In genomic region chr13:62877247-62877646, GRCm38 (mm10) we compare ENCODE assay signal across 19 mouse cellular contexts. TPM values are rescaled to one million over a fixed set of nuclear protein-coding genes. Genes with fewer than 3 reads are reported as not detected.
A peak's percentile ranks its signal among the peaks of the same experiment; 100 is the strongest.
DNase-seq lines count a peak whose midpoint lies in the region; ATAC-seq lines count a peak whose summit lies in the region.
"Had no signal": no experiment of that assay in that cellular context is flagged by ENCODE, and none has a peak within 500 bp of the region (broad histone marks: within the 10 kb centered on the region; RNA-seq: fewer than 3 reads in every experiment).

No protein-coding gene starts in this region.

- 12% methylated on average over 5 of the region's 5 CpGs for WGBS in heart, embryonic 15.5 days
- 10% methylated on average over 5 of the region's 5 CpGs for WGBS in midbrain, embryonic 11.5 days
- WGBS in midbrain, embryonic 15.5 days, result 9% methylated on average over 5 of the region's 5 CpGs
- 12% methylated on average over 5 of the region's 5 CpGs for WGBS in kidney, embryonic 16.5 days
- WGBS in stomach, embryonic 14.5 days, result 15% methylated on average over 5 of the region's 5 CpGs

- intact Hi-C loops in heart, postnatal 25 days (cut with DNase I), result no loop called here

- H3K27ac ChIP-seq in heart, embryonic 15.5 days, result no peak overlapping the region
- H3K27ac ChIP-seq in midbrain, embryonic 11.5 days (ENCODE audit: low read depth, low read length), result no peak overlapping the region
- no peak overlapping the region for H3K27ac ChIP-seq in midbrain, embryonic 15.5 days
- no peak overlapping the region for H3K27ac ChIP-seq in kidney, embryonic 16.5 days (ENCODE audit: low read length)
- H3K27ac ChIP-seq in stomach, embryonic 14.5 days (ENCODE audit: low read length), result no peak overlapping the region
- H3K27ac ChIP-seq: forebrain, embryonic 10.5 days; heart, adult 2 months; limb, embryonic 12.5 days had no signal

- no peaks in the 10 kb centered on the region for H3K27me3 ChIP-seq in heart, embryonic 15.5 days
- no peaks in the 10 kb centered on the region for H3K27me3 ChIP-seq in midbrain, embryonic 11.5 days (ENCODE audit: control insufficient read depth, insufficient read depth, low read length)
- H3K27me3 ChIP-seq in midbrain, embryonic 15.5 days (replicated peaks), result no peaks in the 10 kb centered on the region
- no peaks in the 10 kb centered on the region for H3K27me3 ChIP-seq in kidney, embryonic 16.5 days (ENCODE audit: insufficient read depth, low read length)
- no peaks in the 10 kb centered on the region for H3K27me3 ChIP-seq in stomach, embryonic 14.5 days (ENCODE audit: control insufficient read depth, insufficient read depth, low read length)
- H3K27me3 ChIP-seq: limb, embryonic 12.5 days had no signal

- H3K4me1 ChIP-seq in heart, embryonic 15.5 days (replicated peaks), result no peaks in the 10 kb centered on the region
- H3K4me1 ChIP-seq in midbrain, embryonic 11.5 days (ENCODE audit: control insufficient read depth, insufficient read depth, low read length), result no peaks in the 10 kb centered on the region
- no peaks in the 10 kb centered on the region for H3K4me1 ChIP-seq in midbrain, embryonic 15.5 days
- peaks cover 8% of the 10 kb centered on the region; the same call in 1 of the 2 replicates for H3K4me1 ChIP-seq in kidney, embryonic 16.5 days (ENCODE audit: insufficient read depth, low read length)
- H3K4me1 ChIP-seq in stomach, embryonic 14.5 days (ENCODE audit: control insufficient read depth, insufficient read depth, low read length), result no peaks in the 10 kb centered on the region

- no peak overlapping the region for H3K4me3 ChIP-seq in heart, embryonic 15.5 days
- H3K4me3 ChIP-seq in midbrain, embryonic 11.5 days (ENCODE audit: low read depth, low read length), result no peak overlapping the region
- no peak overlapping the region for H3K4me3 ChIP-seq in midbrain, embryonic 15.5 days
- H3K4me3 ChIP-seq in kidney, embryonic 16.5 days (ENCODE audit: low read length), result no peak overlapping the region
- H3K4me3 ChIP-seq in stomach, embryonic 14.5 days (ENCODE audit: low read depth, low read length), result no peak overlapping the region
- H3K4me3 ChIP-seq: forebrain, embryonic 10.5 days; heart, adult 2 months; limb, embryonic 12.5 days had no signal

- DNase-seq in heart, postnatal 25 days (ENCODE audit: low spot score), result no peak
- peak; percentile 39 for DNase-seq in midbrain, embryonic 11.5 days (ENCODE audit: low spot score, missing footprints)
- DNase-seq in spleen, postnatal 14 days (ENCODE audit: low spot score in 2 of 2), result no peak
- no peak for DNase-seq in layer of hippocampus, adult 11-12 months (ENCODE audit: low spot score)
- DNase-seq: cerebellum, adult 2 months; embryo, embryonic 11 days; heart, adult 2 months; thymus, postnatal 25 days had no signal

- H3K9me3 ChIP-seq in heart, embryonic 15.5 days (replicated peaks), result no peaks in the 10 kb centered on the region
- H3K9me3 ChIP-seq in midbrain, embryonic 11.5 days (ENCODE audit: control insufficient read depth, low read length), result no peaks in the 10 kb centered on the region
- no peaks in the 10 kb centered on the region for H3K9me3 ChIP-seq in midbrain, embryonic 15.5 days
- H3K9me3 ChIP-seq in kidney, embryonic 16.5 days (ENCODE audit: low read length), result no peaks in the 10 kb centered on the region
- H3K9me3 ChIP-seq in stomach, embryonic 14.5 days (ENCODE audit: control insufficient read depth, low read depth, low read length), result no peaks in the 10 kb centered on the region
- H3K9me3 ChIP-seq: forebrain, embryonic 10.5 days; limb, embryonic 12.5 days had no signal

- no peak for ATAC-seq in heart, embryonic 15.5 days (replicated peaks; ENCODE audit: insufficient number of reproducible peaks, insufficient read depth, low FRiP score, low read depth)
- no peak for ATAC-seq in midbrain, embryonic 11.5 days (ENCODE audit: low FRiP score)
- ATAC-seq in midbrain, embryonic 15.5 days (replicated peaks), result no peak
- peak; percentile 36; the same call in 1 of the 2 replicates for ATAC-seq in kidney, embryonic 16.5 days (ENCODE audit: low FRiP score, low TSS enrichment)
- ATAC-seq in stomach, embryonic 14.5 days (ENCODE audit: insufficient number of reproducible peaks, insufficient read depth, low FRiP score, low read depth), result peak; percentile 68
- ATAC-seq: hindbrain, embryonic 16.5 days had no signal

- H3K36me3 ChIP-seq in heart, embryonic 15.5 days, result no peaks in the 10 kb centered on the region
- no peaks in the 10 kb centered on the region for H3K36me3 ChIP-seq in midbrain, embryonic 11.5 days (ENCODE audit: control insufficient read depth, insufficient read depth, low read length)
- H3K36me3 ChIP-seq in midbrain, embryonic 15.5 days (replicated peaks), result no peaks in the 10 kb centered on the region
- H3K36me3 ChIP-seq in kidney, embryonic 16.5 days (ENCODE audit: insufficient read depth, low read length), result no peaks in the 10 kb centered on the region
- H3K36me3 ChIP-seq in stomach, embryonic 14.5 days (ENCODE audit: control insufficient read depth, insufficient read depth, low read length), result no peaks in the 10 kb centered on the region
- H3K36me3 ChIP-seq: forebrain, embryonic 10.5 days; limb, embryonic 12.5 days had no signal

- H3K4me2 ChIP-seq in heart, embryonic 15.5 days, result peak overlapping the region; percentile 21; the same call in 1 of the 2 replicates
- no peak overlapping the region for H3K4me2 ChIP-seq in midbrain, embryonic 11.5 days
- H3K4me2 ChIP-seq in midbrain, embryonic 15.5 days, result no peak overlapping the region
- H3K4me2 ChIP-seq in kidney, embryonic 16.5 days (replicated peaks; ENCODE audit: low read depth, low read length), result no peak overlapping the region
- no peak overlapping the region for H3K4me2 ChIP-seq in stomach, embryonic 14.5 days (replicated peaks; ENCODE audit: low read depth, low read length)
- H3K4me2 ChIP-seq: limb, embryonic 12.5 days had no signal

- no peak overlapping the region for H3K9ac ChIP-seq in heart, embryonic 15.5 days
- H3K9ac ChIP-seq in midbrain, embryonic 11.5 days (ENCODE audit: low read length), result no peak overlapping the region
- H3K9ac ChIP-seq in midbrain, embryonic 15.5 days, result no peak overlapping the region
- H3K9ac ChIP-seq in kidney, embryonic 16.5 days (replicated peaks; ENCODE audit: low read length), result no peak overlapping the region
- no peak overlapping the region for H3K9ac ChIP-seq in stomach, embryonic 14.5 days (replicated peaks; ENCODE audit: low read depth, low read length)
- H3K9ac ChIP-seq: limb, embryonic 12.5 days had no signal

RNA-seq across cellular contexts. Expression of gene Fbp1, which starts 10.8 kb away (rescaled TPM):
- 0.81 and 10.4 TPM in 2 replicates for polyA plus RNA-seq in heart, embryonic 15.5 days (2015; fragmentation: Nextera tagmentation; extraction: Ambion mirVana)
- total RNA-seq in heart, postnatal 25 days (2021), result not detected
- polyA plus RNA-seq in midbrain, embryonic 11.5 days (2014; fragmentation: Nextera tagmentation; extraction: Ambion mirVana), result not detected in 2 replicates
- 0.30 and 0.61 TPM in 2 replicates for polyA plus RNA-seq in midbrain, embryonic 15.5 days (2015; fragmentation: Nextera tagmentation; extraction: Ambion mirVana)
- 132 and 211 TPM in 2 replicates for polyA plus RNA-seq in kidney, embryonic 16.5 days (2015; fragmentation: Nextera tagmentation; extraction: Ambion mirVana)
- polyA plus RNA-seq in stomach, embryonic 14.5 days (2014; fragmentation: Nextera tagmentation; extraction: Ambion mirVana), result 0.55 and 1.2 TPM in 2 replicates
- total RNA-seq: heart, adult 2 months; MEL; neutrophil, adult 5-6 weeks had no signal
- polyA plus RNA-seq: cerebellum, adult 2 months; forebrain, embryonic 10.5 days had no signal

RNA-seq across cellular contexts. Expression of gene Fbp2, which starts 19.0 kb away (rescaled TPM):
- 0.11 TPM in 1 of 2 replicates, not detected in the other for polyA plus RNA-seq in heart, embryonic 15.5 days (2015; fragmentation: Nextera tagmentation; extraction: Ambion mirVana)
- total RNA-seq in heart, postnatal 25 days (2021), result 10 to 100 TPM; 25.5 to 32.1 TPM
- 0.12 and 0.15 TPM in 2 replicates for polyA plus RNA-seq in midbrain, embryonic 11.5 days (2014; fragmentation: Nextera tagmentation; extraction: Ambion mirVana)
- polyA plus RNA-seq in midbrain, embryonic 15.5 days (2015; fragmentation: Nextera tagmentation; extraction: Ambion mirVana), result 1.1 and 1.3 TPM in 2 replicates
- polyA plus RNA-seq in kidney, embryonic 16.5 days (2015; fragmentation: Nextera tagmentation; extraction: Ambion mirVana), result 23.3 and 28.9 TPM in 2 replicates
- polyA plus RNA-seq in stomach, embryonic 14.5 days (2014; fragmentation: Nextera tagmentation; extraction: Ambion mirVana), result 35.2 and 35.3 TPM in 2 replicates
- total RNA-seq: layer of hippocampus, postnatal 25 days; megakaryocyte, adult 5-6 weeks; neutrophil, adult 5-6 weeks had no signal
- polyA plus RNA-seq: cerebellum, adult 2 months had no signal

Comparison
In these comparisons a context has a peak if more than half of its experiments do, and no peak if none do; other contexts are left out.
1. ATAC-seq: peak in kidney, embryonic 16.5 days (single experiment) and stomach, embryonic 14.5 days (single experiment); none in heart, embryonic 15.5 days (single experiment), midbrain, embryonic 11.5 days (single experiment) and midbrain, embryonic 15.5 days (single experiment).
2. RNA of gene Fbp1, which starts 10.8 kb away (polyA plus RNA-seq): 132 to 211 TPM in kidney, embryonic 16.5 days; 0.81 to 10.4 TPM in heart, embryonic 15.5 days, 0.55 to 1.2 TPM in stomach, embryonic 14.5 days, 0.30 to 0.61 TPM in midbrain, embryonic 15.5 days and not detected in midbrain, embryonic 11.5 days; every median in the first group is over 10 times any median in the second.
3. RNA of gene Fbp2, which starts 19.0 kb away (polyA plus RNA-seq): 35.2 to 35.3 TPM in stomach, embryonic 14.5 days and 23.3 to 28.9 TPM in kidney, embryonic 16.5 days; 1.1 to 1.3 TPM in midbrain, embryonic 15.5 days, 0.12 to 0.15 TPM in midbrain, embryonic 11.5 days and 0.11 TPM in heart, embryonic 15.5 days; every median in the first group is over 10 times any median in the second.